ENCODE assay signal across 24 mouse cellular contexts in genomic region chr7:140478733-140479132, GRCm38 (mm10). TPM values are rescaled to one million over a fixed set of nuclear protein-coding genes. Genes with fewer than 3 reads are reported as not detected.
DNase-seq lines count a peak whose midpoint lies in the region; ATAC-seq and TF ChIP-seq lines count a peak whose summit lies in the region.
"Had no signal": no experiment of that assay in that cellular context is flagged by ENCODE, and none has a peak within 500 bp of the region (broad histone marks: within the 10 kb centered on the region; RNA-seq: fewer than 3 reads in every experiment).

No protein-coding gene starts in this region.

- no peak overlapping the region for H3K4me3 ChIP-seq in left cerebral cortex, adult 2 months
- no peak overlapping the region for H3K4me3 ChIP-seq in gastrocnemius, adult 2 months
- H3K4me3 ChIP-seq: kidney, embryonic 15.5 days; limb, embryonic 15.5 days; liver, embryonic 15.5 days; midbrain, embryonic 12.5 days; neural tube, embryonic 12.5 days had no signal

- TF ChIP-seq CTCF in left cerebral cortex, adult 2 months (IDR thresholded peaks at IDR 0.05), result no peak
- no peak for TF ChIP-seq CTCF in gastrocnemius, adult 2 months (IDR thresholded peaks at IDR 0.05)

- ATAC-seq in megakaryocyte, adult 5-6 weeks (ENCODE audit: poor library complexity, severe bottlenecking), result no peak
- ATAC-seq: forebrain, embryonic 16.5 days; hindbrain, embryonic 16.5 days; intestine, embryonic 16.5 days had no signal

- DNase-seq in right cerebral cortex, adult 18-20 months, result peak; percentile 76
- no peak for DNase-seq in right cerebral cortex, postnatal 14 days
- DNase-seq in layer of hippocampus, adult 9-10 months (ENCODE audit: low spot score), result peak; percentile 75
- peak; percentile 18 to 30 for DNase-seq in left cerebral cortex, adult 2 months (ENCODE audit: extremely low spot score in 1 of 2, low spot score in 2 of 2)
- DNase-seq in right cerebral cortex, postnatal 36 days (ENCODE audit: low spot score in 2 of 2), result peak; percentile 29 to 62
- DNase-seq in gastrocnemius, adult 2 months, result no peak
- no peak for DNase-seq in embryo, embryonic 10.5 days (ENCODE audit: low spot score)
- DNase-seq: cerebellum, adult 9-10 months; gastrocnemius, postnatal 10 days; heart, adult 18-20 months; thymus, postnatal 14 days had no signal

- H3K27ac ChIP-seq in left cerebral cortex, adult 2 months, result peak overlapping the region; percentile 85
- no peak overlapping the region for H3K27ac ChIP-seq in gastrocnemius, adult 2 months
- H3K27ac ChIP-seq: kidney, embryonic 15.5 days; limb, embryonic 15.5 days; liver, embryonic 15.5 days; macrophage; midbrain, embryonic 12.5 days; neural tube, embryonic 12.5 days; stomach, postnatal 0 days had no signal

- intact Hi-C loops in left cerebral cortex, adult 2 months (cut with DNase I), result loop anchor here (2.0 to 5.0 kb wide), 5 partner anchors 54 to 350 kb away; partner anchors contain the start of gene Sprn
- intact Hi-C loops in gastrocnemius, adult 2 months (cut with DNase I), result no loop called here

RNA-seq across cellular contexts. Expression of gene Olfr535, which starts 5.3 kb away (rescaled TPM):
- total RNA-seq in left cerebral cortex, adult 2 months (2021), result not detected
- not detected for total RNA-seq in gastrocnemius, adult 2 months (2021)
- not detected in 2 replicates for total RNA-seq in megakaryocyte, adult 5-6 weeks (2015)
- not detected in 2 replicates for total RNA-seq in megakaryocyte, adult 5-6 weeks (2017)
- total RNA-seq: common myeloid progenitor, adult 5-6 weeks; gastrocnemius, postnatal 10 days; heart, adult 18-20 months; hematopoietic stem cell, adult 5-6 weeks had no signal

RNA-seq across cellular contexts. Expression of gene Olfr533, which starts 15.6 kb away (rescaled TPM):
- not detected for total RNA-seq in left cerebral cortex, adult 2 months (2021)
- total RNA-seq in gastrocnemius, adult 2 months (2021), result not detected
- total RNA-seq in megakaryocyte, adult 5-6 weeks (2015), result not detected in 2 replicates
- total RNA-seq in megakaryocyte, adult 5-6 weeks (2017), result not detected in 2 replicates
- total RNA-seq: common myeloid progenitor, adult 5-6 weeks; gastrocnemius, postnatal 10 days; heart, adult 18-20 months; hematopoietic stem cell, adult 5-6 weeks had no signal

RNA-seq across cellular contexts. Expression of gene Olfr536, which starts 28.5 kb away (rescaled TPM):
- not detected for total RNA-seq in left cerebral cortex, adult 2 months (2021)
- not detected for total RNA-seq in gastrocnemius, adult 2 months (2021)
- not detected in 2 replicates for total RNA-seq in megakaryocyte, adult 5-6 weeks (2015)
- total RNA-seq in megakaryocyte, adult 5-6 weeks (2017), result not detected in 2 replicates
- total RNA-seq: common myeloid progenitor, adult 5-6 weeks; gastrocnemius, postnatal 10 days; heart, adult 18-20 months; hematopoietic stem cell, adult 5-6 weeks had no signal

RNA-seq across cellular contexts. Expression of gene Olfr532, which starts 57.3 kb away (rescaled TPM):
- not detected for total RNA-seq in left cerebral cortex, adult 2 months (2021)
- total RNA-seq in gastrocnemius, adult 2 months (2021), result not detected
- total RNA-seq in megakaryocyte, adult 5-6 weeks (2015), result not detected in 2 replicates
- not detected in 2 replicates for total RNA-seq in megakaryocyte, adult 5-6 weeks (2017)
- total RNA-seq: common myeloid progenitor, adult 5-6 weeks; gastrocnemius, postnatal 10 days; heart, adult 18-20 months; hematopoietic stem cell, adult 5-6 weeks had no signal

Comparison
In these comparisons a context has a peak if more than half of its experiments do, and no peak if none do; other contexts are left out.
1. DNase-seq: peak in right cerebral cortex, adult 18-20 months (single experiment), layer of hippocampus, adult 9-10 months (single experiment), left cerebral cortex, adult 2 months (2 of 2) and right cerebral cortex, postnatal 36 days (2 of 2); none in right cerebral cortex, postnatal 14 days (single experiment), gastrocnemius, adult 2 months (single experiment) and embryo, embryonic 10.5 days (single experiment).